Mouse (Mus musculus) cerebellum, postnatal 36 days (tissue): ENCODE data around the gene Serpinb6b.
A peak's percentile ranks its signal among the peaks of the same experiment; 100 is the strongest.

Experiments used
- DNase-seq, 2 experiments: peaks; one replicate each; pipeline ENCODE4 v3.0.0; 2021 to 2022; ENCODE audit warnings: mixed read lengths in 2 of 2

Serpinb6b gene

GRCm38 (mm10) chr13:32974889-32975460 is 10.0 kb downstream of the Serpinb6b start:
- no peak for DNase-seq

GRCm38 (mm10) chr13:32975710-32976109 is 10.7 kb downstream of the Serpinb6b start:
- no peak for DNase-seq

- no peak for DNase-seq
Measured at GRCm38 (mm10) chr13:32982556-32983042, 17.6 kb downstream of the Serpinb6b start.

DNA sequence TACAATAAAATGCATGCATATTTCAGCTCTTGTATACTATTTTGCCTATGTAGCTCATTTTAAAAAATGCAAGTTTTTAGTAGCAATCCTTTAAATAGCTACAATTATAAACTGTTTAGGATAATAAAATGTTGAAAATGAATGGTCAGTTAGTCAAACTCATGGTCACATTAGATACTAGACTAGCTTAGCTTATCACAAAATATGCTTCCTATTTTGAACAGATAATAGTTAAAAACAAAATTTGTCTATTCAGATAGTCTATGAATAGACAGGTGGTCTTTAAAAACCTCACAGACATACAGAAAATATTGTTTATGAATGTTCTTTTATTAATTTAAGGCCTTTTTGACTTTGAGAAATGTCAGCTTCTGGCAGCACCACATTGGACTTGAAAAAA is 21.2 kb downstream of the Serpinb6b start:
- no peak for DNase-seq

- no peak for DNase-seq
Measured at GRCm38 (mm10) chr13:32993152-32993893, 28.3 kb downstream of the Serpinb6b start.

DNA sequence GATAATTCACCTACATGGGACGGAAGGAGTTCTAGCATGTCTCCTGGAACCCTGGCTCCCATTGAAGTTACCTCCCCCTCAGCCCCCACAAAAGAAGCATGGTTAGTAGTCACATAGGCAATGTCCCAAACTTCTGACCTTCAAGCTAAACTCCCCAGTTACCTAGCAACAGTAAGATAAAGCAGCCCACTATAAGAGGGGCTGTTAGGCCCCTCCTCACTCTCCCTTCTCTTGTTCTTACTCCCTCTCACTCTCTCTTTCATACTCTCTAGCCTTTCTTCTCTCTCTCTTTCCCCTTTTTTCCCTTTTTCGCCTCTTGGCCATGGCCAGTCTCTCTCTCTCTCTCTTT is 28.9 kb downstream of the Serpinb6b start:
- DNase-seq: no peak

- no peak for DNase-seq
Measured at GRCm38 (mm10) chr13:32995051-32995450, 30.0 kb downstream of the Serpinb6b start.

- no peak for DNase-seq
Measured at GRCm38 (mm10) chr13:33001341-33001740, 36.3 kb downstream of the Serpinb6b start.

- DNase-seq: no peak
Measured at GRCm38 (mm10) chr13:33002950-33003349, 37.9 kb downstream of the Serpinb6b start, which contains the start of gene Serpinb9. Serpinb9 (plus strand) TSS chr13:33003250.

- DNase-seq: no peak
Measured at GRCm38 (mm10) chr13:33003523-33004413, 38.8 kb downstream of the Serpinb6b start.

DNA sequence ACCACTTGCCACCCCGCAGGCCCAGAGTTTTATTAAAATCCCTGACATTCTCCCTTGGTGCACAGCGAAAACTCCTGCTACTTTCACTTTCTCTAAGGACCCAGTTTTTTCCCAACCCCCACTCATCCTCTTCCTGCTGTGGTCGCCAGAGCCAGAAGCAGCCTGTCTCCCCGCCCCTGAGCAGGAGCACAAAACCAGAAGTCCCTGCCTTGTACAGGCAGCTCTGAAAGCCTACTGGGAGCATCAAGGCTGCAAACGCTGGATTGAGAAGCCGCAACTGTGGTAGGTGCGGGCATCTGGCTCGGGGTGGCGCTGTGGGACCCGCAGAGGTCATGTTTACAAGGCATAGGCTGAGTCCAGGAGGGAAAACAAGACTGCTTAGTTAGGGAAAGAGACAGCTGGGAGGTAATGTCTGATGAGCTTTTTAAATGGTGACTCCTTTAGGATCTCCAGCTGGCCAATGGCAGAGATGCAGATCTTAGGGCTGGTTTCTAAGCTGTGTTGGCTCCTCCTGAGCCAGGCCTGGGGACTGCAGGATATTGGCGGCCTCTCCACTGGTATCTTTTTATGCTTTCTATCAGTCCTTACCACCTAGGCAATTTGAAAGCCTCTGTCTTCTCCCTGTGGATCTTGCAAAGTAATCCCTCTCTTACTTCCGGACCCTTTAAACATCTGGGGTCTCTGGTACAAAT is 39.6 kb downstream of the Serpinb6b start:
- DNase-seq: peak; percentile 65 to 67

GRCm38 (mm10) chr13:33005501-33006075 is 40.6 kb downstream of the Serpinb6b start:
- no peak for DNase-seq

- no peak for DNase-seq
Measured at GRCm38 (mm10) chr13:33006555-33006954, 41.5 kb downstream of the Serpinb6b start.

GRCm38 (mm10) chr13:33012395-33012794 is 47.4 kb downstream of the Serpinb6b start:
- no peak for DNase-seq

GRCm38 (mm10) chr13:33013271-33013670 is 48.3 kb downstream of the Serpinb6b start:
- no peak for DNase-seq

- no peak for DNase-seq
Measured at GRCm38 (mm10) chr13:33022371-33022770, 57.4 kb downstream of the Serpinb6b start.

DNA sequence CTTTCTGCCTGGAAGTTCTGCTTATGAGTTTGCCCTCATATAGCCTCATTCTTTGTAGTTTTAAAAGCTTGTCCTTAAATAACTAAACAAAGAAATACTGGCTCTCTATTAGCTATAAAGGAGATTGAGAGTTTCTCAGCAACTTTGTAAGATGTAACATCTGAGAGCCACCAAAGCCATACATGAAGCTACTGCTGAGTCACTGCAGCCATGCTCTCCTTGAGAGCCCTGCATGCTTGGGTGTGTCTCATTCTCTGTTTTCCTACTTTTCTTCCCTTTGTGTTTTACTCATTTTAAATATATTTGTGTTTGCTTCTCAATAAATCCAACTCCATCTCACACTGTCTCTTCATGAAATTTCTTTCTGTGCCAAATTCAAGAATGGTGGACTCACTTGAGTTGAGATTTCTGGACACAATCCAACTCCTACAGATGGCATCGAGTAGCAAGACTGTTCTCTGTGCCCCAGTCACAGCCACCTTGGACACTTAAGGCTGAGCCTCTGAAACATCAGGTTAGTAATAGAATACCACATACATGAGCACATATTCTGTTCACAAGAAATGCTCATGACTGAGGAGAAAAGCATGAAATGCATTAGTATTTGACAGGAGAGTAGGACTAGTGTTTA is 61.5 kb downstream of the Serpinb6b start:
- no peak for DNase-seq

DNA sequence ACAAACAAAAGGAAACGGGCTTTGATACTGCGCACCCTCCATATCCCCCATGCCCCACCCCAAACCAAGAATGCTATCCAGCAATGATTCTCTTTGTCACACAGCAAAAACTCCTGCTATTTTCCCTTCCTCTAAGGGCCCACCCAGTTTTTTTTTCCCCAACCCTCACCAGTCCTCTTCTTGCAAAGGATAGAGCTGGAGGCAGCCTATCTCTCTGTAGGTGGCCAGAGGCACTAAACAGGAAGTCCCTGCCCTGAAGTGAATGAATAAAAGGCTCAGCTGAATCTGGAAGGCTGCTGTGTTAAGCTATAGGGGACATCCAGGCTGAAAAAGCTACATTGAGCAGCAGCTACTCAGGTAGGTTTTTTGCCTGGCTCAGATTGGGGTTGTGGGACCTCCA is 62.2 kb downstream of the Serpinb6b start, which contains the start of gene Serpinb9b:
Gene Serpinb9b, plus strand, starts transcription at position 173 of the 400 bp plus-strand sequence.
- no peak for DNase-seq

GRCm38 (mm10) chr13:33028146-33028545 is 63.1 kb downstream of the Serpinb6b start:
- DNase-seq: no peak

DNA sequence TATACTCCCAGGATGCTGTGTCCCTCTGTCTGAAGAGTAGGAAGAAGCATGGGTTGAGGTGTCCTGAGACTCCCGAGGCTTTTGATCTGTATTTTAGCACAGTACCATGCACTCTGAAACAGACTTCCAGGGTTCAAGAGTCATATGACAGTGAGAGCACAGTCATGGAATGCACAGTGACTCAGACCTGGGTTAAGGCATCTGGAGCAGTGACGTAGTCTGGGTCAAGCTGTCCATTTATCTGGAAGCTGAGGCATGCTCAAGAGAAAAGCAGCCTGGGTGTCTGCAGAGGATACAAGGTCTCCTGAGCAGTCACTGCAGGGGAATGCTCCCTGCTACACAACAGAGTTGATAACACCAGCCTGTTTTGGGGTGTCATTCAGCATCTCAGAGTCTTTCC is 63.5 kb downstream of the Serpinb6b start:
- no peak for DNase-seq
